Mouse (Mus musculus): ENCODE results near the gene Mrpl48. TPM values are rescaled to one million over a fixed set of nuclear protein-coding genes. Genes with fewer than 3 reads are reported as not detected.

The Mrpl48 gene
- total RNA-seq, 2 experiments from 2014 or later: 57.7 to 62.5 TPM

DNA sequence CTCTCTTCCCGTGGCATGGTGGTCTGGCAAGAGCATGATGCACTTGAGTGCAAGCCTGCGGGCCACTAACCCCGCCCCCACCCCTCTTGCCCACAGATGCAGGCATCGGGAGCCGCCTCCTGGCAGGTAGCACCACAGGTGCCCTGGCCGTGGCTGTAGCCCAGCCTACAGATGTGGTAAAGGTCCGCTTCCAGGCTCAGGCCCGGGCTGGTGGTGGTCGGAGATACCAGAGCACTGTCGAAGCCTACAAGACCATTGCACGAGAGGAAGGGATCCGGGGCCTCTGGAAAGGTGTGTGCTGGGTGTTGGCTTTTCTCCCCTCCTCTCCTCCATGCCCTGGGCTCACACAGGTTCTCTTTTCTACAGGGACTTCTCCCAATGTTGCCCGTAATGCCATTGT is 110.1 kb downstream of the Mrpl48 start:
- DNase-seq (ENCODE audit: low spot score in 2 of 2): no peak

DNA sequence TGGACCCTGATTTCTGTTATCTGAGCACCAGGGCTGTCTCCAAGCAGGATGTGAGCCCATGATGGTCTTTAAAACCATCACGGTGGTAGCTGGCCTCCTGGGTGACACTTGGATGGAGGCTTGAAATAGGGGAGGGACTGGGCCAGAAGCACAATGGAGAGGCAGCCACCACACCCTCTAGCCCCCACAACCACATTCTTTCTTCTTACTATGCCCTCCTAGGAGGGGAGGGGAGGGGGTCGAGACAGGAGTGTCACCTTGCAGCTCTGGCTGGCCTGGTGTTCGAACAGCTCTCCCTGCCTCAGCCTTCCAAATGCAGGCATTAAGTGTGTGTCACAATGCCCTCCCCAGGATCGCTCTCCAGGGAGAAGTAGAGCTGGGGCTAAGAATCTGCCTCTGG is 110.7 kb downstream of the Mrpl48 start:
- no peak for DNase-seq (ENCODE audit: low spot score in 2 of 2)

DNA sequence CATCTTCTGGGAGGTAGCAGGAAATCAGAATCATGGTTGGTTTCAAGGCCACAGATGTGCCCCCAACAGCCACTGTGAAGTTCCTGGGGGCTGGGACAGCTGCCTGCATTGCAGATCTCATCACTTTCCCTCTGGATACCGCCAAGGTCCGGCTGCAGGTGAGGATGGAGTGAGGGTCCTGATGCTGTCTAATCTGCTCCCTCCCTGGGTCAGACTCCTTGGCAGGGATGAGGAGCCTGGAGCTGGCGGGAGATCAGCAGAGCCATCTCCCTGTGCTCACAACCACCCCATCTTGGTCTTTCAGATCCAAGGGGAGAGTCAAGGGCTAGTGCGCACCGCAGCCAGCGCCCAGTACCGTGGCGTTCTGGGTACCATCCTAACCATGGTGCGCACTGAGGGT is 111.3 kb downstream of the Mrpl48 start:
- no peak for DNase-seq (ENCODE audit: low spot score in 2 of 2)

DNA sequence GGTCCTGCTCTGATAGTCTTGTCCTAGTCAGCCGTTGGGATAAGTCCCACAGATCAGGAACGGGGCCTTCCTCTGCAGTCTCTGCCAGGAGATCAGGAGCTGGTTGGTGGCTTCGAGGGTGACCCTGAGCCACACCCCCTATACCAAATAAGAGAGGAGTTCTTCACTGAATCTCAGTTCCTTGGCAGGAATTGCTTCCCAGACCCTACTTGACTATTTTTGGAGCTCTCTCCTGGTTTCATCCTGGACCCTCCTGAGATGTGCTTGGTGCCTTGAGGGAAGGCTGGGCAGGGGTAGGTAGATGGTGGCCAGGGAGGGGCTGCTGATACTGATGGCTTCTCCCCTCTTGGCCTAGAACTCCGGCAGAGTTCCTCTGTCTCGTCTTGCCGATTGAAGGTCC is 111.7 kb downstream of the Mrpl48 start:
- DNase-seq (ENCODE audit: low spot score in 2 of 2): no peak

Other genes starting within 250 kb of the Mrpl48 start
- 10 to 100 TPM; 15.1 to 16.1 TPM for gene C2cd3, start 236.1 kb downstream of the Mrpl48 start, total RNA-seq (2021)
- gene Ppme1, start 236.0 kb downstream of the Mrpl48 start, total RNA-seq (2021): 100 to 1,000 TPM; 134 to 142 TPM
- 1 to 10 TPM; 1.3 to 1.6 TPM for gene Ucp3, start 135.3 kb downstream of the Mrpl48 start, total RNA-seq (2021)
- gene Ucp2, start 115.0 kb downstream of the Mrpl48 start, total RNA-seq (2021): 10 to 100 TPM; 75.7 to 85.9 TPM
- gene Dnajb13, start 93.3 kb downstream of the Mrpl48 start, total RNA-seq (2021): 1 to 10 TPM in 1 of 2 experiments, under 1 TPM in 1; 0.62 to 1.0 TPM
- 10 to 100 TPM in 1 of 2 experiments, 1 to 10 TPM in 1; 7.6 to 10.6 TPM for gene Coa4, start 71.2 kb downstream of the Mrpl48 start, total RNA-seq (2021)
- 100 to 1,000 TPM; 374 to 378 TPM for gene Rab6a, start 891 bp downstream of the Mrpl48 start, total RNA-seq (2021)
- 10 to 100 TPM; 85.3 to 86.1 TPM for gene Plekhb1, start 54.1 kb upstream of the Mrpl48 start, total RNA-seq (2021)
- gene Fam168a, start 98.3 kb upstream of the Mrpl48 start, total RNA-seq (2021): 100 to 1,000 TPM; 271 to 273 TPM

Measured in layer of hippocampus, postnatal 14 days (tissue).